Mouse (Mus musculus): ENCODE data around the gene Slc7a11.

DNA sequence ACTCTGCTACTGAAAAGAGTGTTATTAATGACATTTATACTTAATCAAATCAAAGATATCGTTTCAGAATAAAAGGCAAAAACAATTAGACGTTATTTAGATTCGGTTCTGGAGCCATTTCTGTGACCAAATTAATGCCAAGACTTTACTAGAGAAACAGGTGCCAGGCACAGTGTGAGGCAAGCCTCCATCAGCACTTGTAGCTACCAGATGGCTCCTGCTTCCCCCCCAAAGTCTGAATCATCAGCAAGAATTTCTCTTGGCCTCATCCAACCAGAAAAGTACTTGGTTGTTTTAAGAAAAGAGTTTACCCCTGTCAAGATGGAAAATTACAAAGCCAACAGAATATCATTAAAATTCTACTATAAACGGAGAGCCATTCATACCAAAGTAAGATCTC, 173.7 kb downstream of the Slc7a11 start:
- no peak for TF ChIP-seq CTCF (IDR thresholded peaks at IDR 0.05; ENCODE audit: insufficient read depth, low read depth, low read length)
- no peak for TF ChIP-seq POLR2A (IDR thresholded peaks at IDR 0.05; ENCODE audit: insufficient read depth, low read depth, low read length)
